Mouse (Mus musculus): Measurements from ENCODE around the gene Lcor. TPM values are rescaled to one million over a fixed set of nuclear protein-coding genes. Genes with fewer than 3 reads are reported as not detected.

Gene Lcor
- polyA plus RNA-seq, 1 experiment from 2014 or later = 13.9 TPM

GRCm38 (mm10) chr19:41482909-41483444, 540 bp downstream of the Lcor start:
- peak; percentile 83 for ATAC-seq
- Histone ChIP-seq H3K27me3 (ENCODE audit: control insufficient read depth, insufficient read depth, low read depth, low read length) (no peaks in the 10 kb centered on the region), H3K4me2 (ENCODE audit: low read length) (peak overlapping the region; percentile 78), H3K4me1 (ENCODE audit: control insufficient read depth, insufficient read depth, low read length) (peaks cover 38% of the 10 kb centered on the region), H3K4me3 (ENCODE audit: low read depth, low read length) (peak overlapping the region; percentile 99), H3K9ac (ENCODE audit: low read depth, low read length) (peak overlapping the region; percentile 94), H3K9me3 (replicated peaks; ENCODE audit: control insufficient read depth, low read length, poor library complexity, severe bottlenecking) (no peaks in the 10 kb centered on the region), H3K27ac (ENCODE audit: low read length) (peak overlapping the region; percentile 98), H3K36me3 (ENCODE audit: control insufficient read depth, insufficient read depth, low read length) (no peaks in the 10 kb centered on the region)
- WGBS = under 1% methylated on average over 62 of the region's 91 CpGs

GRCm38 (mm10) chr19:41483445-41484040, 1.1 kb downstream of the Lcor start:
- no peaks in the 10 kb centered on the region for H3K36me3 ChIP-seq (ENCODE audit: control insufficient read depth, insufficient read depth, low read length)
- peak overlapping the region; percentile 98 for H3K27ac ChIP-seq (ENCODE audit: low read length)
- peak; percentile 53 for ATAC-seq
- peak overlapping the region; percentile 99 for H3K4me3 ChIP-seq (ENCODE audit: low read depth, low read length)
- peak overlapping the region; percentile 94 for H3K9ac ChIP-seq (ENCODE audit: low read depth, low read length)
- H3K9me3 ChIP-seq (replicated peaks; ENCODE audit: control insufficient read depth, low read length, poor library complexity, severe bottlenecking) = no peaks in the 10 kb centered on the region
- peaks cover 38% of the 10 kb centered on the region for H3K4me1 ChIP-seq (ENCODE audit: control insufficient read depth, insufficient read depth, low read length)
- H3K4me2 ChIP-seq (ENCODE audit: low read length) = peak overlapping the region; percentile 77
- H3K27me3 ChIP-seq (ENCODE audit: control insufficient read depth, insufficient read depth, low read depth, low read length) = no peaks in the 10 kb centered on the region
- under 1% methylated on average over 29 of the region's 30 CpGs for WGBS

- H3K27me3 ChIP-seq (ENCODE audit: control insufficient read depth, insufficient read depth, low read depth, low read length) = no peaks in the 10 kb centered on the region
- peak overlapping the region; percentile 77 for H3K4me2 ChIP-seq (ENCODE audit: low read length)
- H3K9ac ChIP-seq (ENCODE audit: low read depth, low read length) = peak overlapping the region; percentile 58
- 6% methylated on average over 5 of the region's 5 CpGs for WGBS
- no peak overlapping the region for H3K27ac ChIP-seq (ENCODE audit: low read length)
- H3K4me1 ChIP-seq (ENCODE audit: control insufficient read depth, insufficient read depth, low read length) = peaks cover 38% of the 10 kb centered on the region
- no peak for ATAC-seq
- no peaks in the 10 kb centered on the region for H3K9me3 ChIP-seq (replicated peaks; ENCODE audit: control insufficient read depth, low read length, poor library complexity, severe bottlenecking)
- peak overlapping the region; percentile 43 for H3K4me3 ChIP-seq (ENCODE audit: low read depth, low read length)
- H3K36me3 ChIP-seq (ENCODE audit: control insufficient read depth, insufficient read depth, low read length) = no peaks in the 10 kb centered on the region
Observed at GRCm38 (mm10) chr19:41484361-41484760, 1.9 kb downstream of the Lcor start.

- H3K36me3 ChIP-seq (ENCODE audit: control insufficient read depth, insufficient read depth, low read length) = no peaks in the 10 kb centered on the region
- no peaks in the 10 kb centered on the region for H3K27me3 ChIP-seq (ENCODE audit: control insufficient read depth, insufficient read depth, low read depth, low read length)
- 84% methylated on average over 4 of the region's 4 CpGs for WGBS
- no peak overlapping the region for H3K4me2 ChIP-seq (ENCODE audit: low read length)
- ATAC-seq = no peak
- no peak overlapping the region for H3K27ac ChIP-seq (ENCODE audit: low read length)
- H3K9me3 ChIP-seq (replicated peaks; ENCODE audit: control insufficient read depth, low read length, poor library complexity, severe bottlenecking) = no peaks in the 10 kb centered on the region
- no peak overlapping the region for H3K9ac ChIP-seq (ENCODE audit: low read depth, low read length)
- H3K4me1 ChIP-seq (ENCODE audit: control insufficient read depth, insufficient read depth, low read length) = no peaks in the 10 kb centered on the region
- H3K4me3 ChIP-seq (ENCODE audit: low read depth, low read length) = no peak overlapping the region
Observed at GRCm38 (mm10) chr19:41495382-41496032, 13.1 kb downstream of the Lcor start.

- Histone ChIP-seq H3K36me3 (ENCODE audit: control insufficient read depth, insufficient read depth, low read length) (no peaks in the 10 kb centered on the region), H3K27me3 (ENCODE audit: control insufficient read depth, insufficient read depth, low read depth, low read length) (no peaks in the 10 kb centered on the region), H3K4me2 (ENCODE audit: low read length) (no peak overlapping the region), H3K4me1 (ENCODE audit: control insufficient read depth, insufficient read depth, low read length) (no peaks in the 10 kb centered on the region), H3K27ac (ENCODE audit: low read length) (no peak overlapping the region), H3K9ac (ENCODE audit: low read depth, low read length) (no peak overlapping the region), H3K9me3 (replicated peaks; ENCODE audit: control insufficient read depth, low read length, poor library complexity, severe bottlenecking) (no peaks in the 10 kb centered on the region), H3K4me3 (ENCODE audit: low read depth, low read length) (no peak overlapping the region)
- ATAC-seq = no peak
Observed at GRCm38 (mm10) chr19:41496058-41496457, 13.6 kb downstream of the Lcor start.

- Histone ChIP-seq H3K4me2 (ENCODE audit: low read length) (no peak overlapping the region), H3K4me1 (ENCODE audit: control insufficient read depth, insufficient read depth, low read length) (peaks cover 2% of the 10 kb centered on the region), H3K27ac (ENCODE audit: low read length) (no peak overlapping the region), H3K9ac (ENCODE audit: low read depth, low read length) (no peak overlapping the region), H3K4me3 (ENCODE audit: low read depth, low read length) (no peak overlapping the region), H3K9me3 (replicated peaks; ENCODE audit: control insufficient read depth, low read length, poor library complexity, severe bottlenecking) (no peaks in the 10 kb centered on the region), H3K27me3 (ENCODE audit: control insufficient read depth, insufficient read depth, low read depth, low read length) (no peaks in the 10 kb centered on the region), H3K36me3 (ENCODE audit: control insufficient read depth, insufficient read depth, low read length) (no peaks in the 10 kb centered on the region)
- ATAC-seq = no peak
- 97% methylated on average over 8 of the region's 8 CpGs for WGBS
Observed at GRCm38 (mm10) chr19:41507872-41508271, 25.4 kb downstream of the Lcor start.

GRCm38 (mm10) chr19:41514836-41515235, 32.4 kb downstream of the Lcor start:
- H3K9me3 ChIP-seq (replicated peaks; ENCODE audit: control insufficient read depth, low read length, poor library complexity, severe bottlenecking) = no peaks in the 10 kb centered on the region
- H3K4me2 ChIP-seq (ENCODE audit: low read length) = no peak overlapping the region
- no peak overlapping the region for H3K9ac ChIP-seq (ENCODE audit: low read depth, low read length)
- no peaks in the 10 kb centered on the region for H3K27me3 ChIP-seq (ENCODE audit: control insufficient read depth, insufficient read depth, low read depth, low read length)
- WGBS = 100% methylated on average over 1 of the region's 1 CpGs
- no peak for ATAC-seq
- H3K4me3 ChIP-seq (ENCODE audit: low read depth, low read length) = no peak overlapping the region
- H3K27ac ChIP-seq (ENCODE audit: low read length) = no peak overlapping the region
- peaks cover 9% of the 10 kb centered on the region for H3K4me1 ChIP-seq (ENCODE audit: control insufficient read depth, insufficient read depth, low read length)
- H3K36me3 ChIP-seq (ENCODE audit: control insufficient read depth, insufficient read depth, low read length) = no peaks in the 10 kb centered on the region

GRCm38 (mm10) chr19:41515549-41515948, 33.1 kb downstream of the Lcor start:
- H3K36me3 ChIP-seq (ENCODE audit: control insufficient read depth, insufficient read depth, low read length) = no peaks in the 10 kb centered on the region
- H3K9me3 ChIP-seq (replicated peaks; ENCODE audit: control insufficient read depth, low read length, poor library complexity, severe bottlenecking) = no peaks in the 10 kb centered on the region
- no peak overlapping the region for H3K27ac ChIP-seq (ENCODE audit: low read length)
- no peak for ATAC-seq
- peaks cover 9% of the 10 kb centered on the region for H3K4me1 ChIP-seq (ENCODE audit: control insufficient read depth, insufficient read depth, low read length)
- H3K4me3 ChIP-seq (ENCODE audit: low read depth, low read length) = no peak overlapping the region
- no peaks in the 10 kb centered on the region for H3K27me3 ChIP-seq (ENCODE audit: control insufficient read depth, insufficient read depth, low read depth, low read length)
- no peak overlapping the region for H3K4me2 ChIP-seq (ENCODE audit: low read length)
- WGBS = 84% methylated on average over 1 of the region's 1 CpGs
- no peak overlapping the region for H3K9ac ChIP-seq (ENCODE audit: low read depth, low read length)

- no peak overlapping the region for H3K4me2 ChIP-seq (ENCODE audit: low read length)
- H3K27me3 ChIP-seq (ENCODE audit: control insufficient read depth, insufficient read depth, low read depth, low read length) = no peaks in the 10 kb centered on the region
- H3K4me3 ChIP-seq (ENCODE audit: low read depth, low read length) = no peak overlapping the region
- peaks cover 14% of the 10 kb centered on the region for H3K4me1 ChIP-seq (ENCODE audit: control insufficient read depth, insufficient read depth, low read length)
- 84% methylated on average over 3 of the region's 3 CpGs for WGBS
- no peaks in the 10 kb centered on the region for H3K9me3 ChIP-seq (replicated peaks; ENCODE audit: control insufficient read depth, low read length, poor library complexity, severe bottlenecking)
- H3K9ac ChIP-seq (ENCODE audit: low read depth, low read length) = no peak overlapping the region
- no peaks in the 10 kb centered on the region for H3K36me3 ChIP-seq (ENCODE audit: control insufficient read depth, insufficient read depth, low read length)
- no peak overlapping the region for H3K27ac ChIP-seq (ENCODE audit: low read length)
- ATAC-seq = no peak
Observed at GRCm38 (mm10) chr19:41517006-41517405, 34.6 kb downstream of the Lcor start.

All from midbrain, embryonic 16.5 days (tissue).